Mouse (Mus musculus) adrenal gland, postnatal 25 days (tissue): Measurements from ENCODE around the gene Gm20870. TPM values are rescaled to one million over a fixed set of nuclear protein-coding genes. Genes with fewer than 3 reads are reported as not detected.
"Not testable (repeated sequence)": the region's sequence is repeated elsewhere in the genome, so short reads cannot be mapped to it uniquely, and the experiment has no call there.

ENCODE experiments used
- DNase-seq: peaks from one replicate; pipeline ENCODE4 v3.0.0; 2021; ENCODE audit warnings: mixed read lengths
- long read RNA-seq: library from polyadenylated mRNA; stranded (forward); transcript quantifications from one replicate; pipeline ENCODE4 v2.0.0, GENCODE M21; 2021
- total RNA-seq: library from RNA; stranded (reverse); gene quantifications from 2 replicates; pipeline ENCODE4 v1.2.3, GENCODE M21; 2021

Gene Gm20870
- not detected in 2 replicates for total RNA-seq
- long read RNA-seq: 0 reads

GRCm38 (mm10) chrY:71691743-71692142, at the start of gene Gm20870:
Gene Gm20870 (plus strand): TSS chrY:71692043.
- not testable (repeated sequence) for DNase-seq

Other genes with a start within 250 kb of the Gm20870 start
- gene Gm20869, start 222.6 kb upstream of the Gm20870 start, total RNA-seq: not detected in 2 replicates